Mouse (Mus musculus) embryonic facial prominence, embryonic 14.5 days (tissue): Measurements from ENCODE around the gene Stambpl1. TPM values are rescaled to one million over a fixed set of nuclear protein-coding genes. Genes with fewer than 3 reads are reported as not detected.

Experiments
- ATAC-seq: fragments of 200-750 bp; cut with Nextera tagmentation; 2 replicates; pipeline ENCODE4 v1.8.0; 2017; ENCODE audit warnings: low read depth, moderate number of reproducible peaks, moderate TSS enrichment
- DNase-seq: peaks from one replicate; pipeline ENCODE4 v3.0.0-alpha.2; 2015; ENCODE audit warnings: low spot score
- H3K27ac ChIP-seq: fragments of 300-500 bp; sonication (generic); replicated peaks from 2 replicates; pipeline ENCODE4 v1.5.1; 2014; ENCODE audit warnings: low read depth, mild to moderate bottlenecking, low read length, moderate library complexity
- H3K27me3 ChIP-seq: fragments of 300-500 bp; sonication (generic); replicated peaks from 2 replicates; pipeline ENCODE4 v1.6.1; 2014; ENCODE audit warnings: low read length; ENCODE audit not compliant: control insufficient read depth, insufficient read depth
- H3K36me3 ChIP-seq: fragments of 300-500 bp; sonication (generic); 2 replicates; pipeline ENCODE4 v1.6.1; 2014; ENCODE audit warnings: low read length, mixed read lengths; ENCODE audit not compliant: control insufficient read depth, insufficient read depth
- H3K4me1 ChIP-seq: fragments of 300-500 bp; sonication (generic); 2 replicates; pipeline ENCODE4 v1.6.1; 2014; ENCODE audit warnings: antibody characterized with exemption, low read length; ENCODE audit not compliant: control insufficient read depth, insufficient read depth
- H3K4me2 ChIP-seq: fragments of 300-500 bp; sonication (generic); 2 replicates; pipeline ENCODE4 v1.6.1; 2014; ENCODE audit warnings: low read depth, mild to moderate bottlenecking, low read length, moderate library complexity, mixed read lengths
- H3K4me3 ChIP-seq: fragments of 300-500 bp; sonication (generic); 2 replicates; pipeline ENCODE4 v1.5.1; 2014; ENCODE audit warnings: low read depth, mild to moderate bottlenecking, low read length
- H3K9ac ChIP-seq: fragments of 300-500 bp; sonication (generic); 2 replicates; pipeline ENCODE4 v1.6.1; 2014; ENCODE audit warnings: low read depth, mild to moderate bottlenecking, low read length, moderate library complexity, mixed read lengths
- H3K9me3 ChIP-seq: fragments of 300-500 bp; sonication (generic); 2 replicates; pipeline ENCODE4 v1.6.1; 2016; ENCODE audit warnings: low read length; ENCODE audit not compliant: control insufficient read depth
- WGBS: fragments of 180-500 bp; shearing (Covaris S2); extraction: QIAGEN DNeasy Blood & Tissue Kit; methylation state at CpG from one replicate; pipeline ENCODE4 v1.1.7; 2014; 5-methylcytosine and 5-hydroxymethylcytosine counted together
- polyA plus RNA-seq: library from polyadenylated mRNA; unstranded; fragments of >200 nt; fragmentation: Nextera tagmentation; extraction: Ambion mirVana; gene quantifications from 2 replicates; pipeline ENCODE4 v1.2.1, GENCODE M21; 2014

The Stambpl1 gene
- polyA plus RNA-seq, 1 experiment from 2014 or later = 8.8 TPM

DNA sequence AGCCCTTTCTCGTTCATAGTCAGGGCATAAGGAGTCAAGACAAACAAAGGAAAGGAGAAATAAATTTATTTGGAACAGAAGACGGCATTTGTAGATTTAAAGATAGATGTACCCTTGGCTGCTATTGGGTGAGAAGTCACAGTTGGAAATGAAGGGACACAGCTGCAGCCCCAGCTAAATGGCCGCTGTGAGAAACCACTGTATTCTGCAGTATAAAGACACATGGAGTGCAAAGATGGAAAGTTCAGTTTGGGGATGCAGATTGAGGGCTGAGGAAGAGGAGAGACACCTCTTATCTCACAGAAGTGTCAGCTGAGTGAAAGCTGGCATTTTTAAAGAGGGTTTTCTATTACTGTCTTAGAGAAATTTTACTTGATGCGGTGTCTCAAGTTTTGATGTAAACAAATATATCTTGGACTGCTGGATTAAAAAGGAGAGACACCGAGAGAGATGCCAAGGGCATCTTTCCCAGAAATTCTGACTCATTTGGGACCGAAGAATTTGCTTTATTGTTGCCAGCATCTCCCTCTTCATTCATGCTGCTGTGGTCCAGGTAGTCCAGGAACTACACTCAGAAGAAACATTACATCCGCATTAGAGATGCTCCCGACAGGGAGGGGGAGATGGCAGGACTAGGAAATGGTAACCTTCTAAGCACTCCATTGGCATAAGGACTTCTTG, 14.9 kb downstream of the Stambpl1 start:
- no peak overlapping the region for H3K9ac ChIP-seq
- 88% methylated on average over 8 of the region's 8 CpGs for WGBS
- H3K4me2 ChIP-seq = no peak overlapping the region
- no peak overlapping the region for H3K27ac ChIP-seq
- no peak for DNase-seq
- peaks cover 5% of the 10 kb centered on the region; the same call in 1 of the 2 replicates for H3K4me1 ChIP-seq
- H3K36me3 ChIP-seq = no peaks in the 10 kb centered on the region
- H3K9me3 ChIP-seq = no peaks in the 10 kb centered on the region
- no peaks in the 10 kb centered on the region for H3K27me3 ChIP-seq
- no peak overlapping the region for H3K4me3 ChIP-seq
- ATAC-seq = no peak

DNA sequence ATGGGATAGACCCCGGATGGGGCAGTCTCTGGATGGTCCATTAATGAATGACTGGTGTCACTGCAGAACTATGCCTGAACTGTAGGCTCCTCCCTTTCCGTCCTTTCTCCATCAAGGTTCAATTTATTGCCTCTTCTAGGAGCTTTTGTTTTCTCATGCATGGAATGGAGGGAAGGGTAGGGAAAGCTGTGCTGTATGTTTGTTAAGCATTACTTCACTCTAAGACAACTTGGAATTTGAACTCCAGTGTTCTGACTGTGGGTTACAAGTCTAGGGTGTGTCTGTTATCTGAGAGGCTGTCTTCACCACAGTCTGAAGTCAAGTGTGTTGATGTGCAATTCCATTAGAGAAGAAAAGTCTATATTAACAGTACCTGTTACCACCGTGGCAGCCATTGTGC, 17.0 kb downstream of the Stambpl1 start:
- DNase-seq = no peak
- WGBS = 85% methylated on average over 3 of the region's 3 CpGs
- no peak for ATAC-seq

DNA sequence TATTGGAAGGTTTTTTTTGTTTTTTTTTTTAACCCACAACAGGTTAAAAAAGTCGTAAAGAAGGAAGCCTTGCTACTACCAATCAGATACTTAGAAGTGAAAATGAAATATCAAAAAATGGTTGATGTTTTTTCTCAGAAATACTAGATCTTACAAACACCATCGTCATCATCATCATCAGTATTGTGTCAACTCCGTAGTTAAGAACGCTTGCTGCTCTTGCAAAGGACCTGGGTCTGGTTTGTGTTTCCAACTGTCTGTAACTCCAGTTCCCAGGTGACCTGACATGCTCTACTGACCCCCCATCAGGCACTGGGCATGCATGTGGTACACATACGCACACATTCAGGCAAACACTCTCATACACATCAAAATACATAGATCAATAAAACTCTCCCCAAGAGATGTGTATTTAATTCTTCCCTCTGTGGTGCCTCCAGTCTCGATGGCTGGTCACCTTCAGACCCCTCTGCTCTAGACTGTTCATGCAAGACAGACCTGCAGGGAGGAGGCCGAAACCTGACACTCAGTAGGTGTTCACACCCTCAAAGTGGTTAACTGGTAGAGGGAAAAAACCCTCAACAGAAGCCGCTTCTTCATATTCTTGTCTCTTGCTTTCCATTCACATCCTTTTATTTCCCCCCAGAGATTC, 18.0 kb downstream of the Stambpl1 start:
- peaks cover 5% of the 10 kb centered on the region; the same call in 1 of the 2 replicates for H3K4me1 ChIP-seq
- H3K4me3 ChIP-seq = no peak overlapping the region
- 63% methylated on average over 8 of the region's 8 CpGs for WGBS
- no peak for DNase-seq
- H3K27ac ChIP-seq = no peak overlapping the region
- ATAC-seq = no peak
- no peak overlapping the region for H3K9ac ChIP-seq
- no peaks in the 10 kb centered on the region for H3K9me3 ChIP-seq
- no peaks in the 10 kb centered on the region for H3K27me3 ChIP-seq
- no peak overlapping the region for H3K4me2 ChIP-seq
- H3K36me3 ChIP-seq = no peaks in the 10 kb centered on the region

More for the DNA sequence above, 17.0 kb downstream of the Stambpl1 start:
- H3K9me3 ChIP-seq = no peaks in the 10 kb centered on the region
- H3K4me1 ChIP-seq = peaks cover 5% of the 10 kb centered on the region; the same call in 1 of the 2 replicates
- no peaks in the 10 kb centered on the region for H3K36me3 ChIP-seq
- H3K27ac ChIP-seq = no peak overlapping the region
- no peak overlapping the region for H3K9ac ChIP-seq
- H3K27me3 ChIP-seq = no peaks in the 10 kb centered on the region
- no peak overlapping the region for H3K4me2 ChIP-seq
- no peak overlapping the region for H3K4me3 ChIP-seq

- DNase-seq = no peak
- Histone ChIP-seq H3K4me1 (peaks cover 5% of the 10 kb centered on the region; the same call in 1 of the 2 replicates), H3K9ac (no peak overlapping the region), H3K27ac (no peak overlapping the region), H3K4me3 (no peak overlapping the region), H3K9me3 (no peaks in the 10 kb centered on the region), H3K27me3 (no peaks in the 10 kb centered on the region), H3K36me3 (no peaks in the 10 kb centered on the region), H3K4me2 (no peak overlapping the region)
- ATAC-seq = no peak
- 60% methylated on average over 2 of the region's 2 CpGs for WGBS
Observed at GRCm38 (mm10) chr19:34210841-34211240, 18.8 kb downstream of the Stambpl1 start.

DNA sequence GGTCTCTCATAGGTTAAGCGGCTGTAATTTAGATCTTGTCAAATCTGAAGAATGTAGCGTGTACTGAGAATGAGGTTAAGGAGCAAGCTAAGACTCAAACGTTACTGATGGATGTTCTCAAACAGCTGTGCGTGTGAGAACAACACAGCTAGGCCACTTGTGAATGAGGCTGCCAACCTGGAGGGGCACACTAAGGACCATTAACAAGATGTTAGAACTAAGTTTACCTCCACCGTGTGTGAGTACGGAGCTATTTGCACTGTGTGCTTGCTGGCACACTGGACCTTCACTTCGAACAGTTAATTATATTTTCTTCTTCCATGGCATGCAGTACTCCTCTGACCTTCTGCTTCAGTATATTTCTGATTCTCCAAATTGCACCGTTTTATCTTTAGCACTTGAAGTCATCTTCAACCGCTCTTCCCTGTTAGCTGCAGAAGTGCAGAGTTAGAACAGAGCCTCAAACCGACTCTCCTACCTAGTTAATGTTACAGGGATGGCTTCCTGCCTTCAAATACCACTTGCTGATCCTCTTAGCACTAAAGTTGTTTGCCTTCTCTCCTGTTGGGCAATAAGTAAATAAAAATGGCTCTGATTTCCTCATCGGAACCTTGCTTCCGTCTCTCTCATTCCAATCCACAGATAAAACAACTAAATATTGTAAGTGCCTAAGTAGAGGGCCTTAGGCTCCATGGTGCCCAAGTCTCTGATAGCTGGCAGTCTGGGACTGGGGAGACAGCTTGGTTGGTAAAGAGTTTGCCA, 20.6 kb downstream of the Stambpl1 start:
- no peak overlapping the region for H3K4me2 ChIP-seq
- 84% methylated on average over 12 of the region's 12 CpGs for WGBS
- ATAC-seq = no peak

DNA sequence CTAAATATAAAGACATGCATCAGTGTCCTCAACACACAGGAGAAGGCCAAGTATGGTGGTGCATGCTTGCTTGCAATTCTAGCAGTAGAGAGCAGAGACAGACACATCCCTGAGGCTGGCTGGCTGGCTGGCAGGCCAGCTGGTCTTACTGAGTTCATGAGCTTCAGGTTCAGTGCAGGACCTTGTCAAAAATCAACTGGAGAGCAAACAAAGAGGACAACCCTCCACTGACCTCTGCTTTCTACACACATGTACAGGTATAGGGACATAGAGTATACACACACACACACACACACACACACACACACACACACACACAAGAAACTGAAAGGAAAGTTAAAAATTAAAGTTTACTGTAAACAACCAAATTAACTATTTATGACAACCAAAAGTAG, 21.2 kb downstream of the Stambpl1 start:
- Histone ChIP-seq H3K4me2 (no peak overlapping the region), H3K27me3 (no peaks in the 10 kb centered on the region), H3K4me3 (no peak overlapping the region), H3K9ac (no peak overlapping the region), H3K27ac (no peak overlapping the region), H3K36me3 (no peaks in the 10 kb centered on the region), H3K4me1 (peaks cover 5% of the 10 kb centered on the region; the same call in 1 of the 2 replicates), H3K9me3 (no peaks in the 10 kb centered on the region)
- ATAC-seq = no peak
- no peak for DNase-seq

More for the DNA sequence above, 20.6 kb downstream of the Stambpl1 start:
- no peaks in the 10 kb centered on the region for H3K36me3 ChIP-seq
- no peak overlapping the region for H3K27ac ChIP-seq
- H3K4me3 ChIP-seq = no peak overlapping the region
- H3K4me1 ChIP-seq = peaks cover 5% of the 10 kb centered on the region; the same call in 1 of the 2 replicates
- H3K27me3 ChIP-seq = no peaks in the 10 kb centered on the region
- no peak for DNase-seq
- H3K9me3 ChIP-seq = no peaks in the 10 kb centered on the region
- no peak overlapping the region for H3K9ac ChIP-seq

- ATAC-seq = no peak
- no peaks in the 10 kb centered on the region for H3K9me3 ChIP-seq
- WGBS = 52% methylated on average over 4 of the region's 4 CpGs
Observed at GRCm38 (mm10) chr19:34214136-34214535, 22.1 kb downstream of the Stambpl1 start.

GRCm38 (mm10) chr19:34216956-34217355, 24.9 kb downstream of the Stambpl1 start:
- H3K9ac ChIP-seq = no peak overlapping the region
- H3K4me1 ChIP-seq = no peaks in the 10 kb centered on the region
- WGBS = 52% methylated on average over 5 of the region's 5 CpGs
- no peak overlapping the region for H3K4me3 ChIP-seq
- H3K4me2 ChIP-seq = no peak overlapping the region
- H3K27ac ChIP-seq = no peak overlapping the region
- 0 out of 2 replicates have a peak, but pooled peaks cover 4% of the 10 kb centered on the region for H3K36me3 ChIP-seq
- H3K27me3 ChIP-seq = no peaks in the 10 kb centered on the region
- ATAC-seq (0 out of 2 replicates have a peak, but pooled peaks have one; percentile 47), DNase-seq (peak; percentile 31)
- no peaks in the 10 kb centered on the region for H3K9me3 ChIP-seq

More at GRCm38 (mm10) chr19:34214136-34214535, 22.1 kb downstream of the Stambpl1 start:
- no peak for DNase-seq
- Histone ChIP-seq H3K9ac (no peak overlapping the region), H3K4me2 (no peak overlapping the region), H3K27me3 (no peaks in the 10 kb centered on the region), H3K4me1 (peaks cover 5% of the 10 kb centered on the region; the same call in 1 of the 2 replicates), H3K4me3 (no peak overlapping the region), H3K36me3 (no peaks in the 10 kb centered on the region), H3K27ac (no peak overlapping the region)
